Mouse (Mus musculus): Measurements from ENCODE around the gene Cdipt.

DNA sequence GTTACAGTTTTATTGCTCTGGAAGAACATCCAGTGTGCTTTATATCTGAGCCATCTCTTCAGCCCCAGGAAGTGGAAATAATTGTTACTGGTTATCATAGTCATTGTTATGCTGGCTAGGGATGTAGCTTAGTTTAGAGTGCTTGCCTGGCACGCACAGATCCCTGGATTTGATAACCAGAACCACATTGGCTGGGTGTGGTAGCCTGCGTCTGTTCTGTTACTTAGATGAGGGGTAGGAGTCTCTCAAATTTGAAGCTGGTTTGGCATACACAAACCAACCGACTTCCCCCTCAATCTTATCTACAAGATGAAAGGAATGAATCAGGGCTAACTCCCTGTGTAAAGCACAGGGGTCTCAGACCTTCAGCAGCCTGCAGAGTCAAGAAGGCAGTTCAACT is 49.4 kb upstream of the Cdipt start:
- TF ChIP-seq CTCF (IDR thresholded peaks at IDR 0.05; ENCODE audit: low read depth), result no peak
- TF ChIP-seq EP300 (IDR thresholded peaks at IDR 0.05; ENCODE audit: low read depth), result no peak

Measured in liver, postnatal 0 days (tissue).